Mouse (Mus musculus) megakaryocyte, embryonic 14.5 days (primary cell): ENCODE measurements around the gene Rasgef1b.

Source experiments
- FLI1 ChIP-seq: IDR thresholded peaks from 2 replicates; pipeline ENCODE4 v1.6.1; 2012; ENCODE audit warnings: low read length, inconsistent platforms, mixed read lengths
- GATA1 ChIP-seq: IDR thresholded peaks from 3 replicates; pipeline ENCODE4 v1.6.1; 2012; ENCODE audit warnings: mixed read lengths, low read length, inconsistent platforms, borderline replicate concordance

GRCm38 (mm10) chr5:99399855-99400626, 328.8 kb downstream of the Rasgef1b start:
- no peak for TF ChIP-seq GATA1
- no peak for TF ChIP-seq FLI1
